Mouse (Mus musculus): ENCODE measurements around the gene Rab7b. TPM values are rescaled to one million over a fixed set of nuclear protein-coding genes. Genes with fewer than 3 reads are reported as not detected.

The Rab7b gene
- polyA plus RNA-seq (2015; fragmentation: Nextera tagmentation; extraction: Ambion mirVana), result 14.0 and 15.0 TPM in 2 replicates

- Histone ChIP-seq H3K9ac (no peak within 1 kb of the TSS), H3K27ac (peak within 1 kb of the TSS; percentile 65; the same call in 1 of the 2 replicates), H3K4me1 (peaks cover 15% of the 10 kb centered on the region), H3K27me3 (no peaks in the 10 kb centered on the region), H3K9me3 (no peaks in the 10 kb centered on the region), H3K36me3 (no peaks in the 10 kb centered on the region), H3K4me2 (peak within 1 kb of the TSS; percentile 27; the same call in 1 of the 2 replicates), H3K4me3 (peak within 1 kb of the TSS; percentile 14; the same call in 1 of the 2 replicates)
- WGBS, result 51% methylated on average over 8 of the region's 8 CpGs
- ATAC-seq (ENCODE audit: insufficient number of reproducible peaks, low FRiP score, low TSS enrichment, low read depth), result 0 out of 2 replicates have a peak, but pooled peaks have one; percentile 38
Observed at GRCm38 (mm10) chr1:131688475-131688874, at the start of gene Rab7b. Gene Rab7b, plus strand, starts transcription at chr1:131688695.

- H3K4me3 ChIP-seq, result no peak overlapping the region
- no peak for ATAC-seq (ENCODE audit: insufficient number of reproducible peaks, low FRiP score, low TSS enrichment, low read depth)
- H3K4me1 ChIP-seq, result no peaks in the 10 kb centered on the region
- H3K36me3 ChIP-seq, result no peaks in the 10 kb centered on the region
- H3K9ac ChIP-seq, result no peak overlapping the region
- H3K4me2 ChIP-seq, result no peak overlapping the region
- WGBS, result 81% methylated on average over 4 of the region's 4 CpGs
- no peak overlapping the region for H3K27ac ChIP-seq
- H3K9me3 ChIP-seq, result no peaks in the 10 kb centered on the region
- no peaks in the 10 kb centered on the region for H3K27me3 ChIP-seq
Observed at GRCm38 (mm10) chr1:131640062-131640461, 48.4 kb upstream of the Rab7b start.

DNA sequence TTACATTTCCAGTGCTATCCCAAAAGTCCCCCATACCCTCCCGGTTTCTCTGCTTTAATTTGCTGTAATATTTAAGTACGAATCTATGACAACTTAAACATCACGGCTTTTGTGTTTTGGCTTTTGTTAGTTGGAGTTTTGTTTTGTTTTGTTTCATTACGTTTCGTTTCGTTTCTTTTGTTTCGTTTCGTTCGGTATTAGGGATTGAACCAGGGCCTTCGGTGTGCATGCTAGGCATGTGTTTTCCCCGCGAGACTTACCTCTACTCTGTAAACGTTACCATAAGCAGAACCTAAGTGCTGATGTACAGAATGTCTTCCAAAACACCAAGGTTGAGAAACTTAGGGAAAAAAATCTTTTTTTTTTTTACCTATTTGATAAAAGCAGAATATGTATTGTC lies 46.9 kb upstream of the Rab7b start:
- H3K4me2 ChIP-seq, result no peak overlapping the region
- H3K4me3 ChIP-seq, result no peak overlapping the region
- H3K27ac ChIP-seq, result no peak overlapping the region
- H3K36me3 ChIP-seq, result no peaks in the 10 kb centered on the region
- ATAC-seq (ENCODE audit: insufficient number of reproducible peaks, low FRiP score, low TSS enrichment, low read depth), result no peak
- H3K9ac ChIP-seq, result no peak overlapping the region
- no peaks in the 10 kb centered on the region for H3K27me3 ChIP-seq
- 92% methylated on average over 13 of the region's 13 CpGs for WGBS
- no peaks in the 10 kb centered on the region for H3K9me3 ChIP-seq
- H3K4me1 ChIP-seq, result no peaks in the 10 kb centered on the region

GRCm38 (mm10) chr1:131642251-131642650 lies 46.2 kb upstream of the Rab7b start:
- Histone ChIP-seq H3K27me3 (no peaks in the 10 kb centered on the region), H3K27ac (no peak overlapping the region), H3K4me2 (no peak overlapping the region), H3K9ac (no peak overlapping the region), H3K9me3 (no peaks in the 10 kb centered on the region), H3K4me1 (no peaks in the 10 kb centered on the region), H3K36me3 (no peaks in the 10 kb centered on the region), H3K4me3 (no peak overlapping the region)
- 95% methylated on average over 2 of the region's 2 CpGs for WGBS
- no peak for ATAC-seq (ENCODE audit: insufficient number of reproducible peaks, low FRiP score, low TSS enrichment, low read depth)

DNA sequence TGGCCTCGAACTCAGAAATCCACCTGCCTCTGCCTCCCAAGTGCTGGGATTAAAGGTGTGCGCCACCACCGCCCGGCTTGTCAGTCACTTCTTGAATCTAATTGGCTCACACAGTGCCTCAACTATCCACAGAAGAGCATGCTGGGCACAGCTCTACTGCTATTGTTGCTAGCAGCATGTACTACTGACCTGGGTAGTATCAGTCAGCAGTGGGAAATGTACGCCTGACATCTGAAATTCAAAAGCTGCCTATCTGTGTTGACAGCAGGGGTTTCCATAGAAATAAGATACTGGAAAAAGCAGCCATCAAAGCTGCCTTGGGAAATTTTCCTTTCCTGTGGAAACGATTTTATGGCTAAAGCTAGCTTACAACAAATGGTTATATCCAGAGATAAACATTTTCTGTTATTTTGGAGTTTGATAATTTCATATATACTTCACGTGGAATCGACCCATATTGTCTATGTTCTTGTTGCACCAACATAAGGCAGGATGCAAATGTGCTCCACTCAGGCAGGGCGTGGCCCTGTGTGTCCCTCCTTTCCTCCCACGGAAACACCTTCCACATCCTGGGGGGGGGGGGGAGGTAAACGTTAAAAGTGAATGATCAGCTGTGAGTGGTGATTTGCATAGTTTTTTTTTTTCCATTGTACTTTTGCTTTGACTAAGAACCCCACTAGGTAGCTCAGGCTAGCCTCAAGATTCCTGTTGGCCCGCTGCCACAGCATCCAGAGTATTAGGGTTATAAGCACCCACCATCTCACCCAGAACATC lies 35.6 kb upstream of the Rab7b start:
- Histone ChIP-seq H3K9me3 (no peaks in the 10 kb centered on the region), H3K27ac (no peak overlapping the region), H3K36me3 (no peaks in the 10 kb centered on the region), H3K4me1 (0 out of 2 replicates have a peak, but pooled peaks cover 3% of the 10 kb centered on the region), H3K27me3 (no peaks in the 10 kb centered on the region), H3K4me3 (no peak overlapping the region), H3K9ac (no peak overlapping the region), H3K4me2 (no peak overlapping the region)
- WGBS, result 79% methylated on average over 12 of the region's 12 CpGs
- no peak for ATAC-seq (ENCODE audit: insufficient number of reproducible peaks, low FRiP score, low TSS enrichment, low read depth)

- 75% methylated on average over 6 of the region's 6 CpGs for WGBS
- 0 out of 2 replicates have a peak, but pooled peaks cover 3% of the 10 kb centered on the region for H3K4me1 ChIP-seq
Observed at GRCm38 (mm10) chr1:131655601-131656000, 32.9 kb upstream of the Rab7b start.

DNA sequence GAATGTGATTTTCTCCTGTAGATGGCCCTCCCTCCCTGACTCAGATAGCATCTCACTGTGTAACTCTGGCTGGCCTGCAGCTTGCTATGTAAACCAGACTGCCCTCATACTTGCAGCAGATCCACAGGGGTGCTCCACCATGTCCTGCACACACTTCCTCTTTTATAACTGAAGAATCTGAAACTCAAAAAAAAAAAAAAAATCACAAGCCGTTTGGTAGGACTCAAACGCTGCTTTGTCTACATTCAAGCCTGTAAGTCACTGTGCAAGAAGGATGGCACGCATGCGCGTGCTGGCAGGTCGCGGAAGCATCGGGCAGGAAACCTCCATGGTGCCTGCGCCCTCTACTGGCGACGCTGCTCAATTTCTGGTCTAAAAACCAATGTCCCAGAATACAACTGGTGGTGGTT lies 30.5 kb upstream of the Rab7b start:
- WGBS, result 0% methylated on average over 11 of the region's 11 CpGs
- ATAC-seq (ENCODE audit: insufficient number of reproducible peaks, low FRiP score, low TSS enrichment, low read depth), result no peak
- H3K4me3 ChIP-seq, result peak overlapping the region; percentile 16; the same call in 1 of the 2 replicates
- peak overlapping the region; percentile 35; the same call in 1 of the 2 replicates for H3K4me2 ChIP-seq
- no peak overlapping the region for H3K9ac ChIP-seq
- no peaks in the 10 kb centered on the region for H3K36me3 ChIP-seq
- H3K27me3 ChIP-seq, result no peaks in the 10 kb centered on the region
- 0 out of 2 replicates have a peak, but pooled peaks cover 3% of the 10 kb centered on the region for H3K4me1 ChIP-seq
- no peaks in the 10 kb centered on the region for H3K9me3 ChIP-seq
- H3K27ac ChIP-seq, result peak overlapping the region; percentile 71

More at GRCm38 (mm10) chr1:131655601-131656000, 32.9 kb upstream of the Rab7b start:
- Histone ChIP-seq H3K4me3 (no peak overlapping the region), H3K36me3 (no peaks in the 10 kb centered on the region), H3K27me3 (no peaks in the 10 kb centered on the region), H3K4me2 (no peak overlapping the region), H3K9me3 (no peaks in the 10 kb centered on the region), H3K27ac (no peak overlapping the region), H3K9ac (no peak overlapping the region)
- no peak for ATAC-seq (ENCODE audit: insufficient number of reproducible peaks, low FRiP score, low TSS enrichment, low read depth)

DNA sequence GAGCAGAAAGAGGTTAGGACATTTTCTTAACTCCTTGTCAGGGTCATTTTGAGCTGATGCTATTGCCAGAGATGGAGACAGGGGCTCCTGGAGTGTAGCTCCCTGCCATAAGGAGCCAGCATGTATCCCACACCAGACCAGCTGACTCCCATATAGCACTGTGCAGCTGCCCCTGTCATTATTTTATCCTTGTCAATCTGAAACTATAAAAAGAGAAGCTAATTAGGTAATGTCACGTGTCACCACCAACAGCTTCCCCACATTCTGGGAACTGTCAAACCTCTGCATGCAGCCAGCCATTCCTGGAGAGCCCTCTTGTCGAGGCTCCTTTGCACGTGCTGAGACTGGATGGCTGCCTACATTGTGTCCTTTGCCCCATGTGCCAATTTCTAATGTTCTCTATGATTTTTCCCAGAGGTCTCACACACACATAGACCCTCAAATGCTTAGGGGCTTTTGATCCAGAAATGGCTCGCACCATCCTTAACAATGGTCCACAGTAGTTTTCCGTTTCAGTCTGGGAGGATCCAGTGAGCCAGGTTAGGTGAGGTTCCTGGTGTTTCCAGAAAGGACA lies 28.9 kb upstream of the Rab7b start:
- 0 out of 2 replicates have a peak, but pooled peaks cover 3% of the 10 kb centered on the region for H3K4me1 ChIP-seq
- 73% methylated on average over 5 of the region's 5 CpGs for WGBS
- H3K9ac ChIP-seq, result no peak overlapping the region

GRCm38 (mm10) chr1:131660266-131660665 lies 28.2 kb upstream of the Rab7b start:
- no peak overlapping the region for H3K9ac ChIP-seq
- 85% methylated on average over 2 of the region's 2 CpGs for WGBS
- no peak overlapping the region for H3K27ac ChIP-seq
- no peak overlapping the region for H3K4me2 ChIP-seq
- no peaks in the 10 kb centered on the region for H3K36me3 ChIP-seq
- no peak for ATAC-seq (ENCODE audit: insufficient number of reproducible peaks, low FRiP score, low TSS enrichment, low read depth)
- H3K4me1 ChIP-seq, result 0 out of 2 replicates have a peak, but pooled peaks cover 3% of the 10 kb centered on the region
- no peak overlapping the region for H3K4me3 ChIP-seq
- no peaks in the 10 kb centered on the region for H3K27me3 ChIP-seq
- no peaks in the 10 kb centered on the region for H3K9me3 ChIP-seq

More for the DNA sequence above, 28.9 kb upstream of the Rab7b start:
- no peak overlapping the region for H3K4me2 ChIP-seq
- no peak for ATAC-seq (ENCODE audit: insufficient number of reproducible peaks, low FRiP score, low TSS enrichment, low read depth)
- no peak overlapping the region for H3K27ac ChIP-seq
- H3K4me3 ChIP-seq, result no peak overlapping the region
- H3K9me3 ChIP-seq, result no peaks in the 10 kb centered on the region
- no peaks in the 10 kb centered on the region for H3K36me3 ChIP-seq
- no peaks in the 10 kb centered on the region for H3K27me3 ChIP-seq

DNA sequence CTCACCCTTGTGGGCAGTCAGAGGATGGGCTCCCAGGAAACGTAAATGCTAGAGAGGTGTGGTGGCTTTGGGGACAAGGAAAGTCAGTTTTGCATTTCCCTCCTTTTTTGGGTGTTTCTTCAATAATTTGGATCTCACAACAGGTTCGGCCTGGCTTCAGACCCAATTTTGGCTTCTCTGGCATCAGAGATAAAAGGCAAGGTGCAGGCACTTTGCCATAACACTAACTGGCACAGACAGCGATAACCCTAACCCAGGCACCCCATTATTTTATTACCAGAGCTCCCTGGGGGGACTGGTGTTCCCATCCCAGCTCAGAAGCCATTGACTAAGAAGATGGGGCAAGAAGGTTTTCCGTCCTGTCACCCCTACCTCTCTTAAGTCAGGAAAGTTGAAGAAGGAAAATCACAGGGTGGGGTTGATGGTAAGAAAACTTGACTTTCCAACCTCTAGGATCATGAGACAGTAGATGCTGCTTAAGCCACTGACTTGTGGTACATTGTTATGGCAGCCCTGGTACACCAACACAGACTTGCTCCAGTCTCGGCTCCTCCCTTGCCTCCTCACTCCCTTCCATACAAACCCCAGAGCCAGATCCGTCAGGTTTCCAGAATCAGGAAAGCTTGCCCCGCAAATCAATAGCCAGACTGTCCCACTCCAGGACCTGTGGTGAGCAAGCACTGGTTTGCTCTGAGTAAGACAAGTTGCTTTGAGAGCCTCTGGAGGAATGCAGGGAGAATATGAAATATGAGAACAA lies 27.6 kb upstream of the Rab7b start:
- Histone ChIP-seq H3K27me3 (no peaks in the 10 kb centered on the region), H3K9me3 (no peaks in the 10 kb centered on the region), H3K4me1 (0 out of 2 replicates have a peak, but pooled peaks cover 3% of the 10 kb centered on the region), H3K27ac (no peak overlapping the region), H3K36me3 (no peaks in the 10 kb centered on the region), H3K9ac (no peak overlapping the region), H3K4me3 (no peak overlapping the region), H3K4me2 (no peak overlapping the region)
- 70% methylated on average over 7 of the region's 7 CpGs for WGBS
- ATAC-seq (ENCODE audit: insufficient number of reproducible peaks, low FRiP score, low TSS enrichment, low read depth), result no peak

GRCm38 (mm10) chr1:131661749-131662148 lies 26.7 kb upstream of the Rab7b start:
- WGBS, result 68% methylated on average over 3 of the region's 3 CpGs
- Histone ChIP-seq H3K36me3 (no peaks in the 10 kb centered on the region), H3K27me3 (no peaks in the 10 kb centered on the region), H3K4me2 (no peak overlapping the region), H3K9ac (no peak overlapping the region), H3K9me3 (no peaks in the 10 kb centered on the region), H3K27ac (no peak overlapping the region), H3K4me3 (no peak overlapping the region), H3K4me1 (0 out of 2 replicates have a peak, but pooled peaks cover 3% of the 10 kb centered on the region)
- no peak for ATAC-seq (ENCODE audit: insufficient number of reproducible peaks, low FRiP score, low TSS enrichment, low read depth)
